Mouse (Mus musculus): ENCODE data around the gene Wbp1l.

Gene Wbp1l

GRCm38 (mm10) chr19:46706540-46707295 is 107.8 kb downstream of the Wbp1l start:
- DNase-seq = no peak

All from lung, postnatal 14 days (tissue).